Mouse (Mus musculus) stomach, embryonic 14.5 days (tissue): ENCODE results near the gene Tnip1. TPM values are rescaled to one million over a fixed set of nuclear protein-coding genes. Genes with fewer than 3 reads are reported as not detected.
A peak's percentile ranks its signal among the peaks of the same experiment; 100 is the strongest.

ENCODE experiments used
- ATAC-seq: fragments of 200-750 bp; cut with Nextera tagmentation; 2 replicates; pipeline ENCODE4 v1.8.0; 2017; ENCODE audit warnings: low read depth, moderate TSS enrichment; ENCODE audit not compliant: insufficient number of reproducible peaks, insufficient read depth, low FRiP score
- H3K27ac ChIP-seq: fragments of 300-500 bp; sonication (generic); 2 replicates; pipeline ENCODE4 v1.5.1; 2014; ENCODE audit warnings: mild to moderate bottlenecking, low read length, moderate library complexity, mixed read lengths
- H3K27me3 ChIP-seq: fragments of 300-500 bp; sonication (generic); 2 replicates; pipeline ENCODE4 v1.6.1; 2014; ENCODE audit warnings: low read length, control low read depth, mixed read lengths; ENCODE audit not compliant: control insufficient read depth, insufficient read depth
- H3K36me3 ChIP-seq: fragments of 300-500 bp; sonication (generic); 2 replicates; pipeline ENCODE4 v1.6.1; 2014; ENCODE audit warnings: mild to moderate bottlenecking, control low read depth, low read length, moderate library complexity, mixed read lengths; ENCODE audit not compliant: control insufficient read depth, insufficient read depth
- H3K4me1 ChIP-seq: fragments of 300-500 bp; sonication (generic); 2 replicates; pipeline ENCODE4 v1.6.1; 2014; ENCODE audit warnings: low read length, control low read depth, mixed read lengths; ENCODE audit not compliant: control insufficient read depth, insufficient read depth
- H3K4me2 ChIP-seq: fragments of 300-500 bp; sonication (generic); replicated peaks from 2 replicates; pipeline ENCODE4 v1.6.1; 2014; ENCODE audit warnings: low read depth, low read length, control low read depth
- H3K4me3 ChIP-seq: fragments of 300-500 bp; sonication (generic); 2 replicates; pipeline ENCODE4 v1.5.1; 2014; ENCODE audit warnings: low read depth, low read length, control low read depth
- H3K9ac ChIP-seq: fragments of 300-500 bp; sonication (generic); replicated peaks from 2 replicates; pipeline ENCODE4 v1.6.1; 2014; ENCODE audit warnings: low read depth, mild to moderate bottlenecking, control low read depth, low read length, moderate library complexity, mixed read lengths
- H3K9me3 ChIP-seq: fragments of 300-500 bp; sonication (generic); 2 replicates; pipeline ENCODE4 v1.6.1; 2016; ENCODE audit warnings: low read depth, low read length, control low read depth; ENCODE audit not compliant: control insufficient read depth
- WGBS: fragments of 180-500 bp; shearing (Covaris S2); extraction: QIAGEN DNeasy Blood & Tissue Kit; methylation state at CpG from one replicate; pipeline ENCODE4 v1.1.7; 2014; 5-methylcytosine and 5-hydroxymethylcytosine counted together
- polyA plus RNA-seq: library from polyadenylated mRNA; unstranded; fragments of >200 nt; fragmentation: Nextera tagmentation; extraction: Ambion mirVana; gene quantifications from 2 replicates; pipeline ENCODE4 v1.2.1, GENCODE M21; 2014

Gene Tnip1
- polyA plus RNA-seq, 1 experiment from 2014 or later: 21.0 TPM

DNA sequence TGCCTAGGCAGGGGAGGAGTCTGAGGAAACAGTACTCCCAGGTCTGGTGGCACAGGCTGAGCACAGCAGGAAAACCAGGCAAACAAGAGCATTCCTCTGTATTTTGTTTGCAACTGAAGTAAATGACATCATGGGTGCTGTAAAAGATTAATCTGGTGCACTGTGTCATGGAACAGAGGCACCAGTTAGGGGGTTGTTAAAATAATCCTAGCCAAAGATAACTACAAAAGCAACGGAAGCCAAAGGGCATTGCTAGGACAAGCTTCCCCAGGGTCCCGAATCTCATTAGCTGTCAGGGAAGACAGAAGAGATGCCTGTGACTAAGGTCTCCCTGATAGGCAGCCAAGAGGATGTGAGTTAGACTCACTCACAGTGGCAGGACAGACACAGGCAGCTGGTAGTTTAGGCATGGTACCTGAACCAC is 81.7 kb downstream of the Tnip1 start:
- no peaks in the 10 kb centered on the region for H3K4me1 ChIP-seq
- no peaks in the 10 kb centered on the region for H3K9me3 ChIP-seq
- no peaks in the 10 kb centered on the region for H3K36me3 ChIP-seq
- no peaks in the 10 kb centered on the region for H3K27me3 ChIP-seq
- no peak overlapping the region for H3K27ac ChIP-seq
- 0 out of 2 replicates have a peak, but pooled peaks have one; percentile 37 for ATAC-seq
- H3K4me2 ChIP-seq: no peak overlapping the region
- no peak overlapping the region for H3K9ac ChIP-seq
- WGBS: 8% methylated on average over 2 of the region's 2 CpGs
- H3K4me3 ChIP-seq: no peak overlapping the region

DNA sequence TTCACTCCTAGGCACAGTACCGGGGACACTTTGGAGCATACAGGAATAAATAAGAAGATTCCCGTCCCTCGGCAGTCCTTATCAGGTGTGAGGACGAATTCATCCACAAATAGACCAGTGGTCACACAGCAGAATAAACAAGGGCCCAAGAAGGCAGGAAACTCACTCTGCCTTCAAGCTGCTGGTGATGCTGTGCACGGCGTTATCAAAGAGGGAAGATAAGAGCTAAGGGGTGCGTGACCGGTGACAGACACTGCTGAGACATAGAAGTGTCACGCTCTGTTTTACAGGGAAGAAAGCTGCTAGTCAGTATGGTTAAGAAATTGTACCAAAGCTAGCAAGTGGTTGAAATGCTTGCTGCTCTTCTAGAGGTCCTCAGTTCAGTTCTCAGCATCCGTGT is 82.8 kb downstream of the Tnip1 start:
- Histone ChIP-seq H3K36me3 (no peaks in the 10 kb centered on the region), H3K4me2 (no peak overlapping the region), H3K4me3 (no peak overlapping the region), H3K9me3 (no peaks in the 10 kb centered on the region), H3K27me3 (no peaks in the 10 kb centered on the region), H3K27ac (no peak overlapping the region), H3K4me1 (no peaks in the 10 kb centered on the region), H3K9ac (no peak overlapping the region)
- no peak for ATAC-seq
- WGBS: 55% methylated on average over 10 of the region's 10 CpGs

DNA sequence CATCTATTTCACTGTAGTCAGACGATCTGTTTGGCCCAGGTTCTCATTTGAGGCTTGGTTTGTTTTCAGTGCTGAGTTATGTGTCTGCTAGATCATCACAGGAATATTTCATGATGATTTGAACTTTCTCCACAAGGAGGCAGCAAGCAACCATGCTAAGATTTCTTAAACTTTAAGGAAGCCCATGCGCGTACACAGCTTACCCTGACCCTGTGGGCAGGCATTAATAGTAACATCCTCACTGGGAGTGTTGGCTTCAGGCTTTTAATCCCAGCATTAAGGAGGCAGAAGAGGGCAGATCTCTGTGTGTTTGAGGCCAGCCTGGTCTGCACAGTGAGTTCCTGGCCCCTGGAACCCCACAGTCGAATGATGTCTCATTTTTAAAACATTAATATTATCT is 83.3 kb downstream of the Tnip1 start:
- 23% methylated on average over 4 of the region's 4 CpGs for WGBS
- no peaks in the 10 kb centered on the region for H3K27me3 ChIP-seq
- no peak overlapping the region for H3K4me3 ChIP-seq
- H3K9ac ChIP-seq: no peak overlapping the region
- no peaks in the 10 kb centered on the region for H3K4me1 ChIP-seq
- no peak overlapping the region for H3K4me2 ChIP-seq
- H3K27ac ChIP-seq: no peak overlapping the region
- no peaks in the 10 kb centered on the region for H3K36me3 ChIP-seq
- H3K9me3 ChIP-seq: no peaks in the 10 kb centered on the region
- peak; percentile 33; the same call in 1 of the 2 replicates for ATAC-seq

DNA sequence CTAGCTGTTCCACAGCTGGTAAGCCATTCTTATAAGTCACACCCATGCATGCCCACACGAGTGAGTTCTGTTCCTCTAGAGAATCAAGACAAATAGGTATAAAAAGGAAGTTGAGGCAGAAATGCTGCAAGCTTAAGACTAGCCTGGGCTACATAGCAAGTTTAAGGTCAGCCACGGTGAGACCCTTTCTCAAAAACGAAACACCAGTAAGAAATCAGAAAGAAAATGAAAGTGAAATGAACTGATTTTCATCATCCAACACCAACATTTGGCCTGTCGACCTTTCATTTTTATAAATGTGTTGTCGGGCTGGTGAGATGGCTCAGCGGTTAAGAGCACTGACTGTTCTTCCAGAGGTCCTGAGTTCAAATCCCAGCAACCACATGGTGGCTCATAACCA is 83.8 kb downstream of the Tnip1 start:
- Histone ChIP-seq H3K27me3 (no peaks in the 10 kb centered on the region), H3K4me3 (no peak overlapping the region), H3K4me2 (no peak overlapping the region), H3K9me3 (no peaks in the 10 kb centered on the region), H3K27ac (no peak overlapping the region), H3K4me1 (no peaks in the 10 kb centered on the region), H3K36me3 (no peaks in the 10 kb centered on the region; the same call in 1 of the 2 replicates), H3K9ac (no peak overlapping the region)
- 76% methylated on average over 6 of the region's 6 CpGs for WGBS
- ATAC-seq: no peak

DNA sequence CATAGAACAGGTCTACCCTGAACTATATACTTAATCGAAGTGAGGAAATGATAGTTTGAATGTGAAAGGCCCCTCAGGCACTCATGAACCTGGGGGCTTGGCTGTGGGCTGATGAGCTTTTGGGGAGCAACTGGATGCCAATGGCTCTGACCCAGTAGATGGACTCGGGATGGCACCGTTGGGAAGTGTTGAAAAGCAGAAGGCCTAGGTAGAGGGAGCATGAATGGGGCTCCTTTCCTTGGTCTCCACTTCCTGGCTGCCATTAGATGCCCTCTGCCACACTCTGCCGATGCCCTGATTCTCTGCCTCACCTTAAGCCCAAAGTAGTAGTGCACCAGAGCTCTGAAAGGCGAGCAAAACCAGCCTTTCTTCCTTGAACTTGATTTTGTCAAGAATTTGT is 86.7 kb downstream of the Tnip1 start:
- Histone ChIP-seq H3K9ac (no peak overlapping the region), H3K4me3 (no peak overlapping the region), H3K27me3 (no peaks in the 10 kb centered on the region), H3K27ac (no peak overlapping the region), H3K4me2 (no peak overlapping the region), H3K9me3 (no peaks in the 10 kb centered on the region), H3K4me1 (no peaks in the 10 kb centered on the region), H3K36me3 (peaks cover 16% of the 10 kb centered on the region; the same call in 1 of the 2 replicates)
- no peak for ATAC-seq
- WGBS: 93% methylated on average over 5 of the region's 5 CpGs

DNA sequence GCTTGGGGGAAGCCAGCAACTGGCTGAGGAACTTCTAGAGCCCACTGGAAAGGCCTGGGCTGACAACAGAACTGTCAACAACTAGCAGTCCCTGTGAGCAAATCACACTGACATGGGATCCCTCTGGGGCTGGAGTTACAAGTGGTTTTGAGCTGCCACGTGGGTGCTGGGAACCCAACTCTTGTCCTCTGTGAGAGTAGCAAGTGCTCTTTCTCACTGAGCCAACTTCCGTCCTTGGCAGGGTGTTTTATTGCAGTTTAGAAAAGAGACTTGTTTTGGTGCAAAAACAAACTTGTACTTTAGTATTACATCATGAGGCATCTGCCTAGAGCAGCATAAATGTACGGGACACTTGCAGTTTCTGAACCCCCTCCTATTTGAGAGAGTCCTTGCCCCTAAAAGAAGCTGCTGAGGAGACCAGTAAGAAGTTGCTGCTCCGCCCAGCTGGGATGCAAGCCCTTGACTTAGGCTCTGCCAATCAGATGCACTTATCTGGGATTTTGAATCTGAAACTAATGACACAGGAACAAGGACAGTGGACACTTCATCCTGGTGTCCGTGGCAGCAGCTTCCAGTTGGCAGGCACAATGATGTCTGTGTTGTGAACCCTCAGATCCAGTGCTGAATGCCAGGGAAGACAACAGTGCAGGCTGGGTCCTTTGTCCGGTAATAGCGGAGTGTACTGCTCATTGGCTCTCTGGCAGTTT is 90.7 kb downstream of the Tnip1 start:
- H3K4me2 ChIP-seq: no peak overlapping the region
- H3K4me1 ChIP-seq: peaks cover 7% of the 10 kb centered on the region; the same call in 1 of the 2 replicates
- peaks cover 32% of the 10 kb centered on the region for H3K36me3 ChIP-seq
- H3K27me3 ChIP-seq: no peaks in the 10 kb centered on the region
- WGBS: 82% methylated on average over 7 of the region's 7 CpGs
- H3K27ac ChIP-seq: no peak overlapping the region
- H3K4me3 ChIP-seq: no peak overlapping the region
- no peak for ATAC-seq
- no peaks in the 10 kb centered on the region for H3K9me3 ChIP-seq
- H3K9ac ChIP-seq: no peak overlapping the region

DNA sequence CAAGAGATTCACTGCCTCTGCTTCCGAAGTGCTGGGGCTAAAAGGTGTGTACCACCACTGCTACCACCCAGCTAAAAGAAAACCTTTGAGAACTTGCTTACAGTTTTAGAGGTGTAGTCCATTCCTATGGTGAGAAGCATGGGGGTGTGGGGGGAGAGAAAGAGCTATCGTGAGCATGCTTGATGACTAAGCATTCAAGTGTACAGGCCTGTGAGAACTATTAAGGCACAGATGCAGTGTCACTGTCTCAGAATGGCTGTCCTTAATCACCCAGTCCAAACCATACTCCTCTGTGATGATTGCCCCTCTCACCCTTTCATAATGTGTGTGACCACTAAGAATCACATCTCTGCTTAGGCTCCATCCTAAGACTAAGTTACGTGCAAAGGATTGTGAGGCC is 93.4 kb downstream of the Tnip1 start:
- peaks cover 32% of the 10 kb centered on the region for H3K36me3 ChIP-seq

DNA sequence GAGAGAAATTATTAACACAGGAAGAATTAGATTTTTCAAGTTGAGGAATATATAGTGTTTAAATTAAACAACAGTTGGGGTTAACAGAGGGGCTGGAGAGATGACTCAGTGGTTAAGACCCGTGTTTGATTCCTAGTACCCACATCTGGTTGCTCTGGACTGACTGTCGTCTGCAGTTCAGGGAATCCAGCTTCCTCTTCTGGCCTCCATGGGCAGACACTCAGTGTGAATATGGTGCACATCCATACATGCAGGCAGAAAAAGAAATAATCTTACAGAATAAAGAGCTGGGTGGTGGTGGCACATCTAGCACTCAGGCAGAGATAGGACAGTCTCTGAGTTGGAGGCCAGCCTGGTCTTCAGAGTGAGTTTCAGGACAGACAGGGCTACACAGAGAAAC is 94.3 kb downstream of the Tnip1 start:
- Histone ChIP-seq H3K27me3 (no peaks in the 10 kb centered on the region), H3K4me1 (peaks cover 7% of the 10 kb centered on the region; the same call in 1 of the 2 replicates), H3K36me3 (peaks cover 32% of the 10 kb centered on the region), H3K4me2 (no peak overlapping the region), H3K9me3 (no peaks in the 10 kb centered on the region), H3K9ac (no peak overlapping the region), H3K27ac (no peak overlapping the region), H3K4me3 (no peak overlapping the region)
- 61% methylated on average over 2 of the region's 2 CpGs for WGBS
- no peak for ATAC-seq

More for the DNA sequence above, 93.4 kb downstream of the Tnip1 start:
- H3K4me1 ChIP-seq: peaks cover 7% of the 10 kb centered on the region; the same call in 1 of the 2 replicates
- no peak overlapping the region for H3K4me2 ChIP-seq
- no peaks in the 10 kb centered on the region for H3K9me3 ChIP-seq
- H3K4me3 ChIP-seq: no peak overlapping the region
- no peak overlapping the region for H3K27ac ChIP-seq
- 79% methylated on average over 3 of the region's 3 CpGs for WGBS
- no peak for ATAC-seq
- H3K27me3 ChIP-seq: no peaks in the 10 kb centered on the region
- no peak overlapping the region for H3K9ac ChIP-seq
